9 mouse cellular contexts compared by ENCODE assay signal in genomic region chr10:115171351-115171818, GRCm38 (mm10). TPM values are rescaled to one million over a fixed set of nuclear protein-coding genes. Genes with fewer than 3 reads are reported as not detected.
A peak's percentile ranks its signal among the peaks of the same experiment; 100 is the strongest.
DNase-seq lines count a peak whose midpoint lies in the region; ATAC-seq lines count a peak whose summit lies in the region.
"Had no signal": no experiment of that assay in that cellular context is flagged by ENCODE, and none has a peak within 500 bp of the region (broad histone marks: within the 10 kb centered on the region; RNA-seq: fewer than 3 reads in every experiment).

No protein-coding gene starts in this region.

- 48% methylated on average over 8 of the region's 8 CpGs for WGBS in embryonic facial prominence, embryonic 13.5 days
- WGBS in embryonic facial prominence, embryonic 10.5 days = 78% methylated on average over 8 of the region's 8 CpGs

- no peak overlapping the region for H3K4me2 ChIP-seq in embryonic facial prominence, embryonic 13.5 days
- H3K4me2 ChIP-seq: midbrain, embryonic 12.5 days had no signal

- H3K27me3 ChIP-seq in embryonic facial prominence, embryonic 13.5 days = no peaks in the 10 kb centered on the region
- no peaks in the 10 kb centered on the region for H3K27me3 ChIP-seq in embryonic facial prominence, embryonic 10.5 days (replicated peaks; ENCODE audit: low read depth, poor library complexity, severe bottlenecking)
- H3K27me3 ChIP-seq: midbrain, embryonic 12.5 days had no signal

- H3K9me3 ChIP-seq in embryonic facial prominence, embryonic 13.5 days = no peaks in the 10 kb centered on the region
- no peaks in the 10 kb centered on the region for H3K9me3 ChIP-seq in embryonic facial prominence, embryonic 10.5 days
- H3K9me3 ChIP-seq: midbrain, embryonic 12.5 days had no signal

- no peak overlapping the region for H3K27ac ChIP-seq in embryonic facial prominence, embryonic 13.5 days
- no peak overlapping the region for H3K27ac ChIP-seq in embryonic facial prominence, embryonic 10.5 days (replicated peaks)
- H3K27ac ChIP-seq: midbrain, embryonic 12.5 days had no signal

- H3K36me3 ChIP-seq in embryonic facial prominence, embryonic 13.5 days = no peaks in the 10 kb centered on the region
- H3K36me3 ChIP-seq in embryonic facial prominence, embryonic 10.5 days (replicated peaks) = no peaks in the 10 kb centered on the region
- H3K36me3 ChIP-seq: midbrain, embryonic 12.5 days had no signal

- no peak overlapping the region for H3K9ac ChIP-seq in embryonic facial prominence, embryonic 13.5 days
- H3K9ac ChIP-seq: midbrain, embryonic 12.5 days had no signal

- peak; percentile 48; the same call in 1 of the 2 replicates for ATAC-seq in embryonic facial prominence, embryonic 13.5 days (ENCODE audit: insufficient number of reproducible peaks, insufficient read depth, low FRiP score, low TSS enrichment, low read depth)
- no peak for ATAC-seq in activated CD4-positive, CD25-positive, alpha-beta regulatory T cell, adult 4 months

- peaks cover 12% of the 10 kb centered on the region; the same call in 1 of the 2 replicates for H3K4me1 ChIP-seq in embryonic facial prominence, embryonic 13.5 days
- H3K4me1 ChIP-seq in embryonic facial prominence, embryonic 10.5 days = peaks cover 6% of the 10 kb centered on the region

- H3K4me3 ChIP-seq in embryonic facial prominence, embryonic 13.5 days = no peak overlapping the region
- no peak overlapping the region for H3K4me3 ChIP-seq in embryonic facial prominence, embryonic 10.5 days
- H3K4me3 ChIP-seq: midbrain, embryonic 12.5 days had no signal

- DNase-seq in embryonic facial prominence, embryonic 10.5 days (ENCODE audit: low spot score) = no peak
- DNase-seq in spleen, postnatal 36 days (ENCODE audit: low spot score in 2 of 2) = peak; percentile 3 to 23
- no peak for DNase-seq in spleen, adult 18-20 months
- DNase-seq in lung, postnatal 36 days = peak; percentile 47
- DNase-seq in thymus, postnatal 36 days = no peak
- no peak for DNase-seq in gastrocnemius, adult 18-20 months (ENCODE audit: low spot score)

RNA-seq across cellular contexts. Expression of gene Tph2, which starts 13.4 kb away (rescaled TPM):
- polyA plus RNA-seq in embryonic facial prominence, embryonic 13.5 days (2015; fragmentation: Nextera tagmentation; extraction: Ambion mirVana) = 0.15 and 0.17 TPM in 2 replicates
- 0.16 TPM in 1 of 2 replicates, not detected in the other for polyA plus RNA-seq in embryonic facial prominence, embryonic 10.5 days (2016; fragmentation: Nextera tagmentation; extraction: Ambion mirVana)
- under 1 TPM in 1 of 2 experiments, not detected in 1; 0.17 TPM for total RNA-seq in gastrocnemius, adult 18-20 months (2021)
- not detected for polyA plus RNA-seq in activated CD4-positive, CD25-positive, alpha-beta regulatory T cell, adult 4 months (2017; shearing (Covaris generic))

Comparison
In these comparisons a context has a peak if more than half of its experiments do, and no peak if none do; other contexts are left out.
1. DNase-seq: peak in spleen, postnatal 36 days (2 of 2) and lung, postnatal 36 days (single experiment); none in embryonic facial prominence, embryonic 10.5 days (single experiment), spleen, adult 18-20 months (0 of 2), thymus, postnatal 36 days (0 of 2) and gastrocnemius, adult 18-20 months (single experiment).